Mouse (Mus musculus) frontal cortex, adult 2 months (tissue): ENCODE measurements around the gene Fcer1g. TPM values are rescaled to one million over a fixed set of nuclear protein-coding genes. Genes with fewer than 3 reads are reported as not detected.

Experiments used
- DNase-seq, 2 experiments: peaks; one replicate each; pipeline ENCODE4 v3.0.0; 2022; ENCODE audit warnings: low spot score in 1 of 2; ENCODE audit errors: extremely low spot score in 1 of 2
- polyA plus RNA-seq: library from polyadenylated mRNA; depleted of rRNA; stranded (reverse); fragments of >200 nt; gene quantifications from 2 replicates; pipeline ENCODE4 v1.2.3, GENCODE M21; 2012

Fcer1g gene
- polyA plus RNA-seq, 1 experiment = 37.1 TPM

GRCm38 (mm10) chr1:171268341-171268740 lies 34.2 kb upstream of the Fcer1g start:
- no peak for DNase-seq

GRCm38 (mm10) chr1:171265971-171266744 lies 32.0 kb upstream of the Fcer1g start:
- peak in 1 of 2 experiments; percentile 61 for DNase-seq

DNA sequence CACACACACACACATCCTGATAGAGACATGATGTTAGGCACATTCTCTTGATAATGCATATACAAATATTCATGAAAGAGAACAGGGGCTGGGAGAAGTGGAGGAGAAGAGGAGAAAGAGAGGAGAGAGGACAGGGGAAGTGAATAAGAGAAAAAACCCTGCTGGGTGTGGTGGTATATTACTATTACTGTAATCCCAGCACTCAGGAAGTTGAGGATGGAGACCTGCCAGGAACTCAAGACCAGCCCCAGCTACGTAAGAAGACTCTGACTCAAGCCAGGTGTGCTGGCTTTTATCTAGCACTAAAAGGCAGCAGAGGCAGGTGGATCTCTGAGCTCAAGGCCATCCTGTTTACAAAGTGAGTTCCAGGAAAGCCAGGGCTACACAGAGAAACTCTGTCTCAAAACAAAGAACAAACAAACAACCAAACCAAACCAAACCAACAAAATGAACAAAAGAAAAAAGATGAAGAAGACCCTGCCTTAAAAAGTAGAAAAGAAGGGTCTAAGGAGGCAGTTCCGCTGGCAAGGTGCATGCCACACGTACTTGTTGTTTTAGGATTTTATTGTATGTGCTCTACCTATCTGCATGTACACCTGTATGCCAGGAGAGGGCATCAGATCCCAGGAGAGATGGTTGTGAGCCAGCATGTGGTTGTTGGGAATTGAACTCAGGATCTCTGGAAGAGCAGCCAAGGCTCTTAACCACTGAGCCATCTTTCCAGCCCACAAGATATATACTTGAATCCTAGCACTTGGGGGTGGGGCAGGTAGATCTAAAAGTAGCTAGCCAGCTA lies 29.7 kb upstream of the Fcer1g start:
- DNase-seq = no peak

DNA sequence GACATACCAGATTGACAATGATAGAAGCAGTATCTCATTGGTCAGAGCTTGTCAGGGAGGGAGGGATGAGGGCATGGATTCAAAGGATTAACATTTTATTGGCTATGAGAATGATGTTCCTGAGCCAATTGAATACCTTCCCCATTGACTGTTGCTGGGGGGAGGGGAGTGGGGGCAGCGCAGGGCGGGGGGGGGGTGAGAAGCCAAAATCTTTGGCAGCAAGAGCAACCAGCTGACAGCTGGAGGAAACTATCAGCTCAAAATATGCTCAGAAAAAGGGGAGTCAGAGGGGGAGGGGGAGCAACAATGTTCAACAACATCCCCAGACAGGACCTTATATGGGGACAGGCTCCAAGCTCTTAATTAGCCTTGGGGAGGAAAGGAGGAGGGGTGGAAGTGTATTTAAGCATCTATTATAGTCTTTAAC lies 29.0 kb upstream of the Fcer1g start:
- DNase-seq = peak in 1 of 2 experiments; percentile 66

DNA sequence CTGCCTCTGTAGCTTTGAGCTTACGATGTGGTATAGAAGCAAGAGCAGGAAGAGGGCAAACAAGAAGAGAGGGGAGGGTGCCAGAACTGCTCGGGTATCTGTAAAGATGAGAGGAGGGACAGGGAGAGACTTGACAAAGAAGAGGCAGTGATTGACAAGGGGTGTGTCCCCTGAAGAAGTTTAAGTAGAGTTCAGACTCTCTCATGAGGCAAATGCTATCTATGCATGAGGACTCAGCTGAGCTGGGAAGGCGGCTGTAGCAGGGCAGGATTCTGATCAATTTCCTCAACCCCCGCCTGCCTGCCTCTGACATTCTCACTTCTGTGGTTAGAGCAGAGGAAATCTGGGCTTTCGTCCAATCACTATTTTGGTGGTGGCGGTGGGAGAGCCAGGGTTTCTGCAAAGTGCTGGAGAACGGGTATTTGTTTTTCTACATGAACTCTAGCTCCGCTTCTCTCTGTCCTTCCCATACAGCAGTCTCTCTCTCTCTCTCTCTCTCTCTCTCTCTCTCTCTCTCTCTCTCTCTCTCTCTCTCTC lies 28.5 kb upstream of the Fcer1g start:
- peak; percentile 91 to 95 for DNase-seq

GRCm38 (mm10) chr1:171260316-171260715 lies 26.2 kb upstream of the Fcer1g start:
- DNase-seq = no peak

DNA sequence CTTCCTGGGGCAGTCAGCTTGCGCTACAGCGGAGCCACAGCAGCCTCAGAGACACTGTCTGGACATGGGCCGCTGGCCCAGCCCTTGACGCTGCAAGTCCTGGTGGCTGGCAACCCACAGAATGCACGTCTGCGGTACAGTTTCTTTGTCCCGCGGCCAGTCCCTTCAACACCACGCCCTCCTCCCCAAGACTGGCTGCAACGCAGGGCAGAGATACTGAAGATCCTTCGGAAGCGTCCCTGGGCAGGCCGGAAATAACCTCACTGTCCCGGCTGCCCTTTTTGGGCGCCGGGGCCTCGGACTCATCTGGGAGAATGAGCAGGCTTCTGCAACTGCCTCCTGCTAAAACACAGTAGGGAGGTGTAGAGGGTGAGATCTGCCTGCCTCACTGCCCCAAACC lies 24.8 kb upstream of the Fcer1g start:
- no peak for DNase-seq

GRCm38 (mm10) chr1:171257781-171258180 lies 23.6 kb upstream of the Fcer1g start:
- DNase-seq = no peak

DNA sequence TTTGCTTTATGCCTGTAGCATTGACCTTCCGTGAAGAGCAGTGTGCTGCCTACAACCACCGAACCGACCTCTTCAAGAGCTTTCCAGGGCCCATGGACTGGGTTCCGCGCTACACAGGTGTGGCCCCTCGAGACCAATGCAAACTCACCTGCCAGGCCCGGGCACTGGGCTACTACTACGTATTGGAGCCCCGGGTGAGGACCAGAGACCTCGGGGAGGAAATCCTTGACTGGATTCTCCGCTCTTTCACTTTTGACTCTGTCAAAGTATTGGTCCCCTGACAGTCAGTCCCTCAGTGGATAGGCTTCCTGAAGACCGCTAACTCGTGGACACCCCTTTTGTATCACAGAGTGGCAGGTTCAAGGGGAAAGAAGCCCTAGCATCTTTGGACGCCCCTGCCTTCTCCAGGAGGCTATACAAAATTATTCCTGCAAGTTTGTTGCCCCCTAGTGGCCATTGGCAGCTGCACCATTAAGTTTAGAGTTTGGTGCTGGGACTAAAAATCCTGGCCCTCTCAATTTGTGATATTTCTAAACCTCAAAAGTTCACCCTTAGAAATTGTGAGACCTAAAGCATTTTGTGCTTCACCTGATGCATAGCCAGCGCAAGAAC lies 22.9 kb upstream of the Fcer1g start:
- peak in 1 of 2 experiments; percentile 83 for DNase-seq

GRCm38 (mm10) chr1:171256095-171256818 lies 22.1 kb upstream of the Fcer1g start:
- DNase-seq = no peak

GRCm38 (mm10) chr1:171252415-171252814 lies 18.2 kb upstream of the Fcer1g start:
- DNase-seq = no peak

GRCm38 (mm10) chr1:171251594-171252324 lies 17.6 kb upstream of the Fcer1g start:
- no peak for DNase-seq

GRCm38 (mm10) chr1:171250680-171251593 lies 16.8 kb upstream of the Fcer1g start, which contains the start of gene Ndufs2:
TSS of gene Ndufs2 (minus strand) at chr1:171251388.
- DNase-seq = no peak

- peak in 1 of 2 experiments; percentile 65 for DNase-seq
These were observed 15.9 kb upstream of the Fcer1g start, which contains the start of gene Adamts4 for GRCm38 (mm10) chr1:171249913-171250600. TSS of gene Adamts4 (plus strand) at chr1:171250421.

DNA sequence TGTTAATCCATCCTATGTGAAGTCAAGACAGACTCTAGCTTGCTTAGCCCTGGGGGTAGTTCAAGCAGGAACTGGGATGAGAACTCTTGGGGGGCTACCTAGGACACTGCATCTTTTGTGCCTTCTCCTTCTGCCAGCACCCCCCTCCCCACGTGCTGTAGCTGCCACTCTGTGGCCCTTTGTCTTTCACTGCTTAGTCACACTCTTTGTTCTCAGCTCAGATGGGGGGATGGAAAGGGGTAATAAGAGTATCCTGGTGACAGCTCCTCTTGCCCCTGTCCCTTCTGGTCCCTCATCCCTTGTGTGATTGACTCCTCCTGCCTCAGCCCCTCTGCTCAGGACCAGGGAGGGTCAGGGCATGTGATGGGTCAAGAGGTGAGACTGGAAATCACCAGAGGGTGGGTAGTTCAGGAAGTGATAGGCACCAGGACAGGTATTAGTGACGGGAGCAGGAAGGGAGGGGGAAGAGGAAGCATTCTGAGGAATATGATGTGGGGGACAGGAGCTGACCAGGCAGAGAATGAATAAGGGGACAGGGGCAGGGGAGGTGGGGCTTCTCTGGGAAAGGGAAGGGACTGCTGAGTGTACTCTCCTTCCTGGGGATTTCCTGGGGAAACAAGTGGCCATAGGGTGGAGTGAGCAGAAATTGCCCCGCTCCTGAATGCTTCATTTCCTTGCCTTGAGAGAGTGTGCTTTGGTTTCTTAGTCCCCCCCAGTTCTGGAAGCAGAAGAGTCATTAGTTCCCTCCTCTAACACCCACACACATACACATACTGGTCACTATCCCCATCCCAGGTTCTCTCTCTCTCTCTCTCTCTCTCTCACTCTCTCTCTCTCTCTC lies 14.4 kb upstream of the Fcer1g start:
- DNase-seq = peak in 1 of 2 experiments; percentile 27

GRCm38 (mm10) chr1:171247916-171248315 lies 13.8 kb upstream of the Fcer1g start:
- no peak for DNase-seq

GRCm38 (mm10) chr1:171247453-171247841 lies 13.3 kb upstream of the Fcer1g start:
- no peak for DNase-seq
